In the genomic region with DNA sequence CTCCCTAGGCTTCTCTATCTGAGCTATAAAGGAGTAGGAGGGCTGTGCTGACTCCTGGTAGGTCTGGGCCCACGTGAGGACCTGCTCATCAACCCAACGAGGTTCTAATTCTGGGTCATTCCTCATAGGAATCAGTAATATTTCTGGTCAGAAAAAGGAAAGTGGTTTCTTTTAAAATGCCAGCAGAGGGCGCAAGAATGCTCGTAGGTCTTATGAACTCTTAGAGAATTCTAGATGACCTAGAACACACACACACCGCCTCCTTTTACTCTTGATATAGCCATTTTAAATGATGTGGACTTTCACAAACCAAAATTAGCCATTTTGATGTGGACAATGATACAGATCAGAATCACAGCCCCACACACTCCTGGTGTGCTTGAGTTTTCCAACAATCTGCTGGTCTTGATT, we compare ENCODE assay signal across 8 mouse cellular contexts. TPM values are rescaled to one million over a fixed set of nuclear protein-coding genes. Genes with fewer than 3 reads are reported as not detected.
DNase-seq lines count a peak whose midpoint lies in the region; ATAC-seq and TF ChIP-seq lines count a peak whose summit lies in the region.

No protein-coding gene starts in this region.

- H3K36me3 ChIP-seq in ES-E14 (ENCODE audit: control insufficient read depth, insufficient read depth, low read length, poor library complexity, severe bottlenecking): no peaks in the 10 kb centered on the region
- H3K36me3 ChIP-seq in liver, embryonic 11.5 days (ENCODE audit: control insufficient read depth, insufficient read depth, low read length): no peaks in the 10 kb centered on the region
- H3K36me3 ChIP-seq in neural tube, embryonic 15.5 days: no peaks in the 10 kb centered on the region

- TF ChIP-seq CTCF in cortical plate, adult 2 months (IDR thresholded peaks at IDR 0.05; ENCODE audit: extremely low read depth, insufficient read depth, low read length): peak; percentile 23; the same call in 1 of the 2 replicates

- H3K27me3 ChIP-seq in liver, embryonic 11.5 days (replicated peaks; ENCODE audit: control insufficient read depth, insufficient read depth, low read length): no peaks in the 10 kb centered on the region; the same call in 1 of the 2 replicates
- no peaks in the 10 kb centered on the region for H3K27me3 ChIP-seq in neural tube, embryonic 15.5 days (replicated peaks)

- H3K9ac ChIP-seq in ES-E14 (ENCODE audit: insufficient read depth, low read depth, low read length, poor library complexity, severe bottlenecking): no peak overlapping the region
- H3K9ac ChIP-seq in liver, embryonic 11.5 days (ENCODE audit: low read depth, low read length): no peak overlapping the region; the same call in 1 of the 2 replicates
- no peak overlapping the region for H3K9ac ChIP-seq in neural tube, embryonic 15.5 days (replicated peaks)

- intact Hi-C loops in heart, postnatal 10 days (cut with DNase I): loop anchor here (1.0 to 5.0 kb wide), 3 partner anchors 50 to 172 kb away; no protein-coding TSS in a partner anchor

- in situ Hi-C loops in ES-E14 (cut with MboI; ENCODE audit: low sequenced_read_pairs in 2 of 2, unreplicated experiment in 2 of 2): loop anchor here in 1 of 2 experiments (5.0 kb wide), 1 partner anchor 52 kb away; no protein-coding TSS in a partner anchor

- H3K4me2 ChIP-seq in liver, embryonic 11.5 days: peak overlapping the region; percentile 87
- peak overlapping the region; percentile 88 for H3K4me2 ChIP-seq in neural tube, embryonic 15.5 days

- 4% methylated on average over 5 of the region's 5 CpGs for WGBS in liver, embryonic 11.5 days
- WGBS in neural tube, embryonic 15.5 days: 5% methylated on average over 5 of the region's 5 CpGs

- no peak for TF ChIP-seq POLR2A in cortical plate, adult 2 months (IDR thresholded peaks at IDR 0.05; ENCODE audit: extremely low read depth, insufficient read depth, low read length)

- no peak overlapping the region for H3K27ac ChIP-seq in ES-E14 (ENCODE audit: insufficient read depth, low read depth, low read length, poor library complexity, severe bottlenecking)
- H3K27ac ChIP-seq in cortical plate, adult 2 months (ENCODE audit: insufficient read depth, low read length): no peak overlapping the region
- no peak overlapping the region for H3K27ac ChIP-seq in liver, embryonic 11.5 days (ENCODE audit: low read depth, low read length)
- H3K27ac ChIP-seq in neural tube, embryonic 15.5 days (replicated peaks): no peak overlapping the region

- no peak for ATAC-seq in liver, embryonic 11.5 days (replicated peaks; ENCODE audit: low FRiP score)
- ATAC-seq in neural tube, embryonic 15.5 days (ENCODE audit: low FRiP score): no peak

- H3K9me3 ChIP-seq in ES-E14 (ENCODE audit: control insufficient read depth, insufficient read depth, low read depth, low read length): no peaks in the 10 kb centered on the region
- no peaks in the 10 kb centered on the region for H3K9me3 ChIP-seq in liver, embryonic 11.5 days (ENCODE audit: control insufficient read depth, low read length)
- H3K9me3 ChIP-seq in neural tube, embryonic 15.5 days (replicated peaks): no peaks in the 10 kb centered on the region

- no peak overlapping the region for H3K4me3 ChIP-seq in ES-E14 (ENCODE audit: insufficient read depth in 1 of 2, low read depth in 1 of 2, low read length in 2 of 2, poor library complexity in 1 of 2, severe bottlenecking in 1 of 2)
- no peak overlapping the region; the same call in 1 of the 2 replicates for H3K4me3 ChIP-seq in cortical plate, adult 2 months (ENCODE audit: insufficient read depth, low read length)
- H3K4me3 ChIP-seq in liver, embryonic 11.5 days (ENCODE audit: low read depth, low read length): no peak overlapping the region
- H3K4me3 ChIP-seq in neural tube, embryonic 15.5 days (replicated peaks): no peak overlapping the region

- peak; percentile 34 for DNase-seq in gastrocnemius, postnatal 10 days
- DNase-seq in gastrocnemius, adult 8-10 months (ENCODE audit: low spot score in 2 of 2): no peak
- no peak for DNase-seq in ES-E14 (ENCODE audit: low read depth, low spot score)
- peak; percentile 54 to 66 for DNase-seq in heart, postnatal 10 days
- no peak for DNase-seq in liver, embryonic 11.5 days (ENCODE audit: low spot score)
- no peak for DNase-seq in urinary bladder, adult 18-20 months (ENCODE audit: low spot score in 2 of 2)

- H3K4me1 ChIP-seq in ES-E14 (ENCODE audit: control insufficient read depth in 2 of 2, insufficient read depth in 2 of 2, low read length in 2 of 2, poor library complexity in 1 of 2): peaks cover 3 to 14% of the 10 kb centered on the region in 2 experiments; a peak in 3 of 4 replicates
- peaks cover 5% of the 10 kb centered on the region; the same call in 1 of the 2 replicates for H3K4me1 ChIP-seq in cortical plate, adult 2 months (ENCODE audit: control insufficient read depth, insufficient read depth, low read length)
- peaks cover 24% of the 10 kb centered on the region for H3K4me1 ChIP-seq in liver, embryonic 11.5 days (replicated peaks; ENCODE audit: control insufficient read depth, insufficient read depth, low read length)
- peaks cover 33% of the 10 kb centered on the region for H3K4me1 ChIP-seq in neural tube, embryonic 15.5 days

TF ChIP-seq in ES-E14, 5 proteins besides CTCF, POLR2A, EP300 and RAD21:
- TF ChIP-seq ZC3H11A (IDR thresholded peaks at IDR 0.05; ENCODE audit: borderline replicate concordance, low read depth, low read length) (peak; percentile 3; the same call in 1 of the 2 replicates), ZNF384 (IDR thresholded peaks at IDR 0.05; ENCODE audit: low read depth, low read length) (no peak)

RNA-seq across cellular contexts. Expression of a gene that starts 42.7 kb away (rescaled TPM):
- not detected for total RNA-seq in gastrocnemius, postnatal 10 days (2021)
- not detected for total RNA-seq in gastrocnemius, adult 8-10 months (2022)
- total RNA-seq in ES-E14 (2012; rRNA removed): 2.5 and 2.9 TPM in 2 replicates
- 4.9 and 5.6 TPM in 2 replicates for polyA plus RNA-seq in cortical plate, adult 2 months (2012; rRNA removed)
- total RNA-seq in heart, postnatal 10 days (2021): under 1 TPM; 0.14 to 0.25 TPM
- polyA plus RNA-seq in liver, embryonic 11.5 days (2014; fragmentation: Nextera tagmentation; extraction: Ambion mirVana): not detected in 2 replicates
- polyA plus RNA-seq in neural tube, embryonic 15.5 days (2015; fragmentation: Nextera tagmentation; extraction: Ambion mirVana): 4.4 and 4.8 TPM in 2 replicates

RNA-seq across cellular contexts. Expression of a gene that starts 47.7 kb away (rescaled TPM):
- 10 to 100 TPM; 55.2 to 56.7 TPM for total RNA-seq in gastrocnemius, postnatal 10 days (2021)
- total RNA-seq in gastrocnemius, adult 8-10 months (2022): 1 to 10 TPM; 3.7 to 7.8 (median 7.1) TPM
- total RNA-seq in ES-E14 (2012; rRNA removed): 284 and 303 TPM in 2 replicates
- 600 and 717 TPM in 2 replicates for polyA plus RNA-seq in cortical plate, adult 2 months (2012; rRNA removed)
- 10 to 100 TPM; 30.3 to 34.6 TPM for total RNA-seq in heart, postnatal 10 days (2021)
- polyA plus RNA-seq in liver, embryonic 11.5 days (2014; fragmentation: Nextera tagmentation; extraction: Ambion mirVana): 212 and 231 TPM in 2 replicates
- 256 and 264 TPM in 2 replicates for polyA plus RNA-seq in neural tube, embryonic 15.5 days (2015; fragmentation: Nextera tagmentation; extraction: Ambion mirVana)

RNA-seq across cellular contexts. Expression of a gene that starts 53.5 kb away (rescaled TPM):
- total RNA-seq in gastrocnemius, postnatal 10 days (2021): not detected
- total RNA-seq in gastrocnemius, adult 8-10 months (2022): not detected
- 0.90 and 2.4 TPM in 2 replicates for total RNA-seq in ES-E14 (2012; rRNA removed)
- 1.1 and 1.5 TPM in 2 replicates for polyA plus RNA-seq in cortical plate, adult 2 months (2012; rRNA removed)
- total RNA-seq in heart, postnatal 10 days (2021): not detected
- not detected in 2 replicates for polyA plus RNA-seq in liver, embryonic 11.5 days (2014; fragmentation: Nextera tagmentation; extraction: Ambion mirVana)
- polyA plus RNA-seq in neural tube, embryonic 15.5 days (2015; fragmentation: Nextera tagmentation; extraction: Ambion mirVana): 3.0 and 3.7 TPM in 2 replicates

Comparison
In these comparisons a context has a peak if more than half of its experiments do, and no peak if none do; other contexts are left out.
1. DNase-seq: peak in gastrocnemius, postnatal 10 days (single experiment) and heart, postnatal 10 days (2 of 2); none in gastrocnemius, adult 8-10 months (0 of 2), ES-E14 (single experiment), liver, embryonic 11.5 days (single experiment) and urinary bladder, adult 18-20 months (0 of 2).